Mouse (Mus musculus): ENCODE measurements around the gene Dxo. TPM values are rescaled to one million over a fixed set of nuclear protein-coding genes. Genes with fewer than 3 reads are reported as not detected.

Gene Dxo
- polyA plus RNA-seq, 1 experiment from 2014 or later: 68.9 TPM

GRCm38 (mm10) chr17:34840736-34841307 is 4.0 kb downstream of the Dxo start:
- Histone ChIP-seq H3K36me3 (peaks cover 74% of the 10 kb centered on the region), H3K4me1 (replicated peaks) (peaks cover 25% of the 10 kb centered on the region), H3K4me2 (no peak overlapping the region), H3K27me3 (no peaks in the 10 kb centered on the region), H3K9ac (no peak overlapping the region), H3K9me3 (no peaks in the 10 kb centered on the region), H3K4me3 (no peak overlapping the region), H3K27ac (no peak overlapping the region)
- WGBS: 88% methylated on average over 6 of the region's 6 CpGs
- ATAC-seq (ENCODE audit: low FRiP score): no peak

- no peak for ATAC-seq (ENCODE audit: low FRiP score)
- Histone ChIP-seq H3K4me3 (no peak overlapping the region), H3K36me3 (peaks cover 84% of the 10 kb centered on the region), H3K27me3 (no peaks in the 10 kb centered on the region), H3K4me2 (no peak overlapping the region), H3K4me1 (replicated peaks) (peaks cover 12% of the 10 kb centered on the region), H3K9me3 (no peaks in the 10 kb centered on the region), H3K9ac (no peak overlapping the region), H3K27ac (no peak overlapping the region)
- 94% methylated on average over 13 of the region's 13 CpGs for WGBS
These were observed 8.1 kb downstream of the Dxo start for GRCm38 (mm10) chr17:34844884-34845283.

- H3K4me3 ChIP-seq: no peak overlapping the region
- ATAC-seq (ENCODE audit: low FRiP score): no peak
- peaks cover 61% of the 10 kb centered on the region for H3K36me3 ChIP-seq
- H3K4me1 ChIP-seq (replicated peaks): peaks cover 28% of the 10 kb centered on the region
- H3K27ac ChIP-seq: no peak overlapping the region
- H3K4me2 ChIP-seq: no peak overlapping the region
- H3K9me3 ChIP-seq: no peaks in the 10 kb centered on the region
- WGBS: 92% methylated on average over 6 of the region's 6 CpGs
- no peak overlapping the region for H3K9ac ChIP-seq
- no peaks in the 10 kb centered on the region for H3K27me3 ChIP-seq
These were observed 10.4 kb downstream of the Dxo start for GRCm38 (mm10) chr17:34847192-34847591.

- WGBS: 94% methylated on average over 7 of the region's 7 CpGs
- no peaks in the 10 kb centered on the region for H3K27me3 ChIP-seq
- no peak overlapping the region for H3K4me2 ChIP-seq
- H3K9me3 ChIP-seq: no peaks in the 10 kb centered on the region
- H3K9ac ChIP-seq: no peak overlapping the region
- peaks cover 31% of the 10 kb centered on the region for H3K4me1 ChIP-seq (replicated peaks)
- H3K4me3 ChIP-seq: no peak overlapping the region
- H3K36me3 ChIP-seq: peaks cover 61% of the 10 kb centered on the region
- ATAC-seq (ENCODE audit: low FRiP score): no peak
- no peak overlapping the region for H3K27ac ChIP-seq
These were observed 10.8 kb downstream of the Dxo start for GRCm38 (mm10) chr17:34847615-34848014.

GRCm38 (mm10) chr17:34849722-34850516 is 13.1 kb downstream of the Dxo start, which contains the start of the genes Skiv2l and Nelfe:
Skiv2l (minus strand) TSS chr17:34850210.
Nelfe (plus strand) TSS chr17:34850391.
- peak within 1 kb of the TSS; percentile 77 for H3K27ac ChIP-seq
- WGBS: under 1% methylated on average over 54 of the region's 65 CpGs
- peak; percentile 97 for ATAC-seq (ENCODE audit: low FRiP score)

GRCm38 (mm10) chr17:34850517-34851125 is 13.8 kb downstream of the Dxo start:
- peak overlapping the region; percentile 90 for H3K9ac ChIP-seq
- 2% methylated on average over 25 of the region's 25 CpGs for WGBS
- H3K4me2 ChIP-seq: peak overlapping the region; percentile 88
- peak overlapping the region; percentile 80 for H3K4me3 ChIP-seq
- no peaks in the 10 kb centered on the region for H3K27me3 ChIP-seq
- peak overlapping the region; percentile 77 for H3K27ac ChIP-seq
- peak; percentile 69; the same call in 1 of the 2 replicates for ATAC-seq (ENCODE audit: low FRiP score)
- H3K4me1 ChIP-seq (replicated peaks): peaks cover 31% of the 10 kb centered on the region
- no peaks in the 10 kb centered on the region for H3K9me3 ChIP-seq
- peaks cover 61% of the 10 kb centered on the region for H3K36me3 ChIP-seq

More at GRCm38 (mm10) chr17:34849722-34850516, 13.1 kb downstream of the Dxo start, which contains the start of the genes Skiv2l and Nelfe:
- Histone ChIP-seq H3K4me3 (peak within 1 kb of the TSS; percentile 80), H3K4me2 (peak within 1 kb of the TSS; percentile 91), H3K9me3 (no peaks in the 10 kb centered on the region), H3K9ac (peak within 1 kb of the TSS; percentile 90), H3K36me3 (peaks cover 61% of the 10 kb centered on the region), H3K4me1 (replicated peaks) (peaks cover 31% of the 10 kb centered on the region), H3K27me3 (no peaks in the 10 kb centered on the region)

GRCm38 (mm10) chr17:34853511-34853910 is 16.7 kb downstream of the Dxo start:
- H3K9ac ChIP-seq: no peak overlapping the region
- H3K27ac ChIP-seq: no peak overlapping the region
- no peak overlapping the region for H3K4me3 ChIP-seq
- H3K4me2 ChIP-seq: no peak overlapping the region
- peaks cover 61% of the 10 kb centered on the region for H3K36me3 ChIP-seq
- H3K27me3 ChIP-seq: no peaks in the 10 kb centered on the region
- no peaks in the 10 kb centered on the region for H3K9me3 ChIP-seq
- peaks cover 31% of the 10 kb centered on the region for H3K4me1 ChIP-seq (replicated peaks)
- 78% methylated on average over 8 of the region's 8 CpGs for WGBS
- ATAC-seq (ENCODE audit: low FRiP score): no peak

GRCm38 (mm10) chr17:34854761-34855160 is 17.9 kb downstream of the Dxo start:
- Histone ChIP-seq H3K27ac (no peak overlapping the region), H3K4me3 (no peak overlapping the region), H3K36me3 (peaks cover 61% of the 10 kb centered on the region), H3K4me1 (replicated peaks) (peaks cover 19% of the 10 kb centered on the region), H3K4me2 (no peak overlapping the region), H3K9me3 (no peaks in the 10 kb centered on the region), H3K9ac (no peak overlapping the region), H3K27me3 (no peaks in the 10 kb centered on the region)
- ATAC-seq (ENCODE audit: low FRiP score): no peak
- 90% methylated on average over 3 of the region's 3 CpGs for WGBS

GRCm38 (mm10) chr17:34855825-34856224 is 19.0 kb downstream of the Dxo start:
- Histone ChIP-seq H3K4me3 (no peak overlapping the region), H3K27ac (no peak overlapping the region), H3K9ac (no peak overlapping the region), H3K9me3 (no peaks in the 10 kb centered on the region), H3K4me2 (no peak overlapping the region), H3K4me1 (replicated peaks) (peaks cover 16% of the 10 kb centered on the region), H3K36me3 (peaks cover 61% of the 10 kb centered on the region), H3K27me3 (no peaks in the 10 kb centered on the region)
- ATAC-seq (ENCODE audit: low FRiP score): no peak
- 51% methylated on average over 3 of the region's 3 CpGs for WGBS

- Histone ChIP-seq H3K36me3 (peaks cover 46% of the 10 kb centered on the region), H3K4me2 (no peak overlapping the region), H3K27me3 (0 out of 2 replicates have a peak, but pooled peaks cover 1% of the 10 kb centered on the region), H3K9ac (no peak overlapping the region), H3K9me3 (no peaks in the 10 kb centered on the region), H3K4me3 (no peak overlapping the region), H3K4me1 (replicated peaks) (no peaks in the 10 kb centered on the region), H3K27ac (no peak overlapping the region)
- no peak for ATAC-seq (ENCODE audit: low FRiP score)
- WGBS: 93% methylated on average over 4 of the region's 4 CpGs
These were observed 21.9 kb downstream of the Dxo start for GRCm38 (mm10) chr17:34858670-34859069.

- Histone ChIP-seq H3K36me3 (peaks cover 28% of the 10 kb centered on the region), H3K4me1 (replicated peaks) (no peaks in the 10 kb centered on the region), H3K9me3 (no peaks in the 10 kb centered on the region), H3K27ac (no peak overlapping the region), H3K4me2 (no peak overlapping the region), H3K27me3 (0 out of 2 replicates have a peak, but pooled peaks cover 4% of the 10 kb centered on the region), H3K9ac (no peak overlapping the region), H3K4me3 (no peak overlapping the region)
- ATAC-seq (ENCODE audit: low FRiP score): no peak
- 89% methylated on average over 9 of the region's 9 CpGs for WGBS
These were observed 23.7 kb downstream of the Dxo start for GRCm38 (mm10) chr17:34860514-34860913.

- ATAC-seq (ENCODE audit: low FRiP score): no peak
- H3K27ac ChIP-seq: no peak overlapping the region
- H3K36me3 ChIP-seq: peaks cover 15% of the 10 kb centered on the region
- H3K27me3 ChIP-seq: 0 out of 2 replicates have a peak, but pooled peaks cover 4% of the 10 kb centered on the region
- no peaks in the 10 kb centered on the region for H3K9me3 ChIP-seq
- no peak overlapping the region for H3K4me2 ChIP-seq
- H3K9ac ChIP-seq: no peak overlapping the region
- WGBS: 71% methylated on average over 13 of the region's 13 CpGs
- no peaks in the 10 kb centered on the region for H3K4me1 ChIP-seq (replicated peaks)
- no peak overlapping the region for H3K4me3 ChIP-seq
These were observed 25.0 kb downstream of the Dxo start for GRCm38 (mm10) chr17:34861704-34862415.
